Mouse (Mus musculus): Measurements from ENCODE around the gene Zdbf2. TPM values are rescaled to one million over a fixed set of nuclear protein-coding genes. Genes with fewer than 3 reads are reported as not detected.

Zdbf2 gene
- 10 to 100 TPM; 12.9 to 23.3 TPM for total RNA-seq (2021)
- long read RNA-seq, experiment 1, partial matches to known transcripts, result 0 of 2 reads
- long read RNA-seq, experiment 1, other reads (novel, unspliced or antisense), result 2 of 2 reads
- long read RNA-seq, experiment 2, result 0 reads

GRCm38 (mm10) chr1:63272741-63273338 is at the start of gene Zdbf2:
Gene Zdbf2 (plus strand): TSS chr1:63273265.
- DNase-seq (ENCODE audit: low spot score in 2 of 2), result no peak

- DNase-seq (ENCODE audit: low spot score in 2 of 2), result no peak
These were observed 48.1 kb upstream of the Zdbf2 start for GRCm38 (mm10) chr1:63225009-63225408.

GRCm38 (mm10) chr1:63225890-63226289 is 47.2 kb upstream of the Zdbf2 start:
- DNase-seq (ENCODE audit: low spot score in 2 of 2), result no peak

- DNase-seq (ENCODE audit: low spot score in 2 of 2), result no peak
These were observed 45.8 kb upstream of the Zdbf2 start for GRCm38 (mm10) chr1:63227241-63227640.

GRCm38 (mm10) chr1:63237371-63237770 is 35.7 kb upstream of the Zdbf2 start:
- DNase-seq (ENCODE audit: low spot score in 2 of 2), result no peak

- no peak for DNase-seq (ENCODE audit: low spot score in 2 of 2)
These were observed 33.8 kb upstream of the Zdbf2 start for GRCm38 (mm10) chr1:63239305-63239704.

GRCm38 (mm10) chr1:63239751-63240150 is 33.3 kb upstream of the Zdbf2 start:
- no peak for DNase-seq (ENCODE audit: low spot score in 2 of 2)

GRCm38 (mm10) chr1:63243854-63244253 is 29.2 kb upstream of the Zdbf2 start:
- no peak for DNase-seq (ENCODE audit: low spot score in 2 of 2)

- DNase-seq (ENCODE audit: low spot score in 2 of 2), result no peak
These were observed 26.1 kb upstream of the Zdbf2 start for GRCm38 (mm10) chr1:63246862-63247521.

GRCm38 (mm10) chr1:63247831-63248359 is 25.2 kb upstream of the Zdbf2 start:
- DNase-seq (ENCODE audit: low spot score in 2 of 2), result no peak

- DNase-seq (ENCODE audit: low spot score in 2 of 2), result no peak
These were observed 24.7 kb upstream of the Zdbf2 start for GRCm38 (mm10) chr1:63248360-63248851.

GRCm38 (mm10) chr1:63249261-63249660 is 23.8 kb upstream of the Zdbf2 start:
- DNase-seq (ENCODE audit: low spot score in 2 of 2), result no peak

GRCm38 (mm10) chr1:63252351-63253209 is 20.5 kb upstream of the Zdbf2 start:
- DNase-seq (ENCODE audit: low spot score in 2 of 2), result no peak

GRCm38 (mm10) chr1:63253291-63253690 is 19.8 kb upstream of the Zdbf2 start:
- DNase-seq (ENCODE audit: low spot score in 2 of 2), result no peak

- DNase-seq (ENCODE audit: low spot score in 2 of 2), result no peak
These were observed 18.0 kb upstream of the Zdbf2 start for GRCm38 (mm10) chr1:63255101-63255500.

- DNase-seq (ENCODE audit: low spot score in 2 of 2), result no peak
These were observed 17.0 kb upstream of the Zdbf2 start for GRCm38 (mm10) chr1:63256083-63256482.

GRCm38 (mm10) chr1:63258501-63258900 is 14.6 kb upstream of the Zdbf2 start:
- no peak for DNase-seq (ENCODE audit: low spot score in 2 of 2)

GRCm38 (mm10) chr1:63259271-63259830 is 13.7 kb upstream of the Zdbf2 start:
- DNase-seq (ENCODE audit: low spot score in 2 of 2), result no peak

GRCm38 (mm10) chr1:63259916-63260741 is 12.9 kb upstream of the Zdbf2 start:
- DNase-seq (ENCODE audit: low spot score in 2 of 2), result no peak

GRCm38 (mm10) chr1:63260742-63261033 is 12.4 kb upstream of the Zdbf2 start:
- no peak for DNase-seq (ENCODE audit: low spot score in 2 of 2)

Measured in left cerebral cortex, adult 18-20 months (tissue).